16 mouse cellular contexts compared by ENCODE assay signal in genomic region chr8:89138416-89139125, GRCm38 (mm10).
"Had no signal": no experiment of that assay in that cellular context is flagged by ENCODE, and none has a peak within 500 bp of the region (broad histone marks: within the 10 kb centered on the region; RNA-seq: fewer than 3 reads in every experiment).

No protein-coding gene starts in this region.

- H3K4me1 ChIP-seq: liver, embryonic 15.5 days had no signal

- H3K4me2 ChIP-seq: liver, embryonic 11.5 days; liver, embryonic 15.5 days; midbrain, embryonic 13.5 days; neural tube, embryonic 12.5 days had no signal

- H3K4me3 ChIP-seq: layer of hippocampus, adult 2 months; limb, embryonic 10.5 days; liver, embryonic 15.5 days; midbrain, embryonic 13.5 days; neural tube, embryonic 12.5 days had no signal

- H3K27ac ChIP-seq: layer of hippocampus, adult 2 months; limb, embryonic 10.5 days; liver, embryonic 15.5 days; midbrain, embryonic 13.5 days; neural tube, embryonic 12.5 days had no signal

- H3K27me3 ChIP-seq: liver, embryonic 15.5 days; midbrain, embryonic 13.5 days had no signal

- H3K9me3 ChIP-seq: limb, embryonic 10.5 days; liver, embryonic 15.5 days; midbrain, embryonic 13.5 days; neural tube, embryonic 12.5 days had no signal

- H3K36me3 ChIP-seq: limb, embryonic 10.5 days; liver, embryonic 15.5 days; midbrain, embryonic 13.5 days; neural tube, embryonic 12.5 days had no signal

- DNase-seq: kidney, adult 9 months; kidney, postnatal 10 days; kidney, postnatal 4 days; lung, adult 2 months; lung, postnatal 36 days; right cerebral cortex, postnatal 4 days; spleen, adult 18-20 months; thymus, adult 18-20 months; thymus, postnatal 14 days had no signal

- H3K9ac ChIP-seq: liver, embryonic 15.5 days; midbrain, embryonic 13.5 days; neural tube, embryonic 12.5 days had no signal

- ATAC-seq: lung, postnatal 0 days; midbrain, embryonic 13.5 days had no signal
